Mouse (Mus musculus) kidney, adult 18-20 months (tissue): ENCODE results near the gene Pgd.

Experiments used
- DNase-seq: peaks from one replicate; pipeline ENCODE4 v3.0.0; 2021

The Pgd gene

GRCm38 (mm10) chr4:149166957-149167611 is 513 bp upstream of the Pgd start:
- DNase-seq: no peak

DNA sequence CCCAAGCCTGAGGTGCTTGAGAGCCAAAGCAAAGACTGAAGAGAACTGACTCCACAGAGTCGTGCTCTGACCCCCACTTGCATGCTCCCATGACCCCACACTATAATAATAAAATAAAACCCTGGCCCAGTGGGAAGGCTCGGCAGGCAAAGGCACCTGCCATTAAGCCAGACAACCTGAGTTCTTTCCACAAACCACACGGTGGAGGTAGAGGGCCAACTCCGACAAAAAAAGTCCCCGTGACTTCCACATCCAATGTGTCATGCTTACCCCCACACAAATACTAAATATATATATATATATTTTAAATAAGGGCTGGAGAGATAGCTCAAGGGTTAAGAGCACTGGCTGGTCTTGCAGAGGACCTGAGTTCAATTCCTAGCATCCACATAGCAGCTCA is 2.4 kb downstream of the Pgd start:
- DNase-seq: no peak

GRCm38 (mm10) chr4:149163196-149163595 is 3.4 kb downstream of the Pgd start:
- DNase-seq: no peak

- no peak for DNase-seq
These were observed 5.4 kb downstream of the Pgd start for GRCm38 (mm10) chr4:149161166-149161565.

- no peak for DNase-seq
These were observed 6.7 kb downstream of the Pgd start for GRCm38 (mm10) chr4:149159891-149160290.

DNA sequence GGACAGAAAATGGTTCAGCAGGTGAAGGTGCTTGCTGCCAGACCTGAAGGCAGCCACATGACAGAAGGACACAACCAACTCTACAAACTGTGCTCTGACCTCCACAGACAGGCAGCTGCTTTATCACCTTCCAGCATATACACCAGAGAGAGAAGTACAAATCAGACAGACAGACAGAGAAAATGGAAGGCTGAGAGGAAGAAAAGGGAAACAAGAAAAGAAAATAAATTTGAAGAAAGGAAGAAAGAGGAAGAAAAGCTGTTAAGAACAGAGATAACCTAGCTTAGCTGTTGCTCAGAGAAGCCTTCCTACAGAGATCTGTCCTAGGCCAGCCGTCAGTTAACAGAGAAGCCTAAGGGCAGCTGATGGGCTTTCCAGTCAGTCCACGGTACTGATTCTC is 7.4 kb downstream of the Pgd start:
- no peak for DNase-seq

DNA sequence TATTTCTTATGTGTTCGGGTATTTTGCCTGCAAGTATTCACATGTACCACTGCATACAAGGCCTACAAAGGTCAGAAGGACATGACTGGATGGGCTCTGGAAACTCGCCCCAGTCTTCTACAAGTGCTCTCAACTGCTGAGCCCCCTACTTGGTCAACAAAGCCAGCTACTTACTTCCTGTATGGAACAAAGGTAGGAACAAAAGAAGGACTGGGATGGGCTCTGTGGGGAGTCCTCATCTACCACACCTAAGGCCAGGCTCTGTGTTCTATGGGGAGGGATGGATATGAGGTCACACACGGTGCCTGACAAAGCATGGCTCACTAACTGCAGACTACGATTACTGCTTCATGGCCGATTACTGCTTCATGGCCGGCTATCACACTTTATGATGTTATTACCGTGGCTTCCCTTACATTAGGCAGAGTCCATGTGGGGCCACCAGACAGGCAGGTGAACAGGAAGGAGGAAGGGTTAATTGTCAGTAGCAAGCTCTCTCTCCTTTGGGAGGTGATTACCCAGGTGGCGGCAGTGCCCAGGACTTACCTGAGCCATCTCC is 9.1 kb downstream of the Pgd start:
- no peak for DNase-seq

GRCm38 (mm10) chr4:149155711-149156110 is 10.9 kb downstream of the Pgd start:
- no peak for DNase-seq

DNA sequence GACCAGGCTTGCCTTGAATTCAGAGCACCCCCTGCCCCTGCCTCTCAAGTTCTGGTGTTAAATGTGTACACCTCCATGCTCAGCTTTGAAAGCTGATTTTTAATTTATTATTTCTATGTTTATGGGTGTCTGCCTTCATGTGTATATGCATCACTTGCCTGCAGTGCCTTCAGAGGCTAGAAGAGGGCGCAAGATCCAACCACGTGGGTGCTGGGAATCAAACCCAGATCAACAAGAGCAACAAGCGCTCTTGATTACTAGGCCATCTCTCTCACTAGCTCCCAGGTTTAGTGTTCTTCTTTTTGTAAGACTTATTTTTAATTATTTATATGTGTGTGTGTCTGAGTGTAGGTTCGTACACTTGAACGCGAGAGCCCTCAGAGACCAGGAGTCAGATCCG is 11.7 kb downstream of the Pgd start:
- DNase-seq: no peak

DNA sequence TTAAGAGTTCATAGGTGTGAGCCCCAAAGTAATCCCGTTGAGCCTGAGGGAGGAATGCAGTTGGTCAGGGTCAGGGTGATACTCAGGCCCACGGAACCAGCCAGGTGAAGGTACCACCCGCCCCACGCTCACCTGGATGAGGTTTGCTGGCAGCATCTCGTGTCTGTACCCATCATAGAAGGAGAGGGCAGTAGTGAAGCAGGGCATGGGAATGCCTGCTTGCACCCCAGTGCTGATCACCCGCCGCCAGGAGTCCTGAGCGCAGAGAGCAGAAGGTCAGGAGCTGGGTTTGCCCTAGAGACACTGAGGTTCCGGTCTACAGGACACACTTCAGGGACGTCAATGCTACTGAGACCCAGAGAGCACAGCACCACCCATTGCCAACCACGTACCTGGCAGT is 15.8 kb downstream of the Pgd start:
- no peak for DNase-seq

DNA sequence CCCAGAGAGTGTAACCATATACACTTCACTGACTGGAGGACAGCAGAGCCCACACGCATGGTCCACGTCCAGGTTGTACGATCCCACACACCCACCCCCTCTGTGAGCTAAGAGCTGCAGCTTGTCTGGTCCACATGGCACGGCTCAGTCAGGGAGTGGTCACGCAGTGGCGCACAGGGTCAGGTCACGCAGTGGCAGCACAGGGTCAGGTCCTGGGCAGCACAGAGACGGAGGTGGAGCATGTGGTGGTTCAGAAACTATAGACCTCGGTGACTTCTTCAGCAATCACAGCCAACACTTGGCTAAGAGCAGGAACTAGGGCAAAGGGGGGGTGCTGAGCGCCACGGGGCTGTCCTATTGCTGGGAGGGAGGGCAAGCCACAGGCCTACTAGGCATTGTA is 16.3 kb downstream of the Pgd start:
- no peak for DNase-seq

DNA sequence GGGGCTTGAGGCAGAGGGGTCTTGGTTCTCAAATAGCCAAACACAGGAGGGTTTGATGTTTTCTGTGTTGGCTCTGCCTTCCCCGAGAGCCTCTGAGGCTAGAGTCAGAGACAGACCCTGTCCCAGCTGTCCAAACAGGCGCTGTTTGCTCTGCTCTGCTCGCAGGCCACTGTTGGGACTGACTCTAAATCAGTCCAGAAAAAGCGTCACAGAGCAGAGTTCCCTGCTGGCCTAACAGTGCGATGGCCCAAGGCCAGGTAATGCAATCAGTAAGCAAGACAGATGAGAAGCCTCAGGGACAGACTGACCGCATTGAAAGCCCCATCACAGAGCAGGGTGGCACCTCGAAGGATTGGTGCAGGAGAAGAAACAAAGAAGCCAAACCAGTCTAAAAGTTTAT is 17.0 kb downstream of the Pgd start:
- DNase-seq: no peak

DNA sequence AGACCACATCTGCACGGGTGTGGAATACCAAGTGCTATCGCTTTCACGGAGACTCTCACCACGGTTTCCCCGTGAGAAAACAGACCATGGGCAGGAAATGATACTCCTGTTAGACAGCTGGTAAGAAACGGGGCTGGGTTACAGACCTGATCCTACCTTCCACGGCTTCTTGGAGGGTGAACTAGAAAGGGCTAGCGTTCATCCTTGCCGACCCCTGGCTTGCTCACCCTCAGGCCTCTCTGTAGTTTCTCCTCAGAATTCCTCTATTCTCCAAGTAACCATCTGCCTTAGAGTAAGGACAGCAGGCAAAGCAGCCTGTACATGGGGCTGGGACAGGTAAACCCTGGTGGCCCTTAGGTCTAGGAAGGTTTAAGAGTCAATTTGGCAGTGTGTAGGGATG is 17.4 kb downstream of the Pgd start:
- DNase-seq: no peak

DNA sequence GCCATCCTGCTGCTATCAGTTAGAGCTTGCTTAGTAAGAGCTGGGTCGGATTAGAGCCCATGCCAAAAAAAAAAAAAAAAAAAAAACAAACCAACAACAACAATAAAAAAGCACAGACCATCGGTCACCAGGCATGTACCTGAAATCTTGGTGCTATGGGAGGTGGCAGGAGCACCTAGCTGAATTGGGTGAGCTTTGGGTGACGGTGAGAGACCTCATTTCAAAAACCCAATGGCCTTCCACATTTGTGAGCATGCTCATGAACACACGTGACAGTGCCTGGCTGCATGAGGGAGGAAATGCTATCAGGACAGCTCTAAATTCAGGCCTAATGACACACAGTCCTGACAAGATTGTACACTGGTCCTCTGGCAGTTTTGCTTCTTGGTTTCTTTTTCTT is 18.5 kb downstream of the Pgd start:
- no peak for DNase-seq

- no peak for DNase-seq
These were observed 19.0 kb downstream of the Pgd start for GRCm38 (mm10) chr4:149147528-149147927.

DNA sequence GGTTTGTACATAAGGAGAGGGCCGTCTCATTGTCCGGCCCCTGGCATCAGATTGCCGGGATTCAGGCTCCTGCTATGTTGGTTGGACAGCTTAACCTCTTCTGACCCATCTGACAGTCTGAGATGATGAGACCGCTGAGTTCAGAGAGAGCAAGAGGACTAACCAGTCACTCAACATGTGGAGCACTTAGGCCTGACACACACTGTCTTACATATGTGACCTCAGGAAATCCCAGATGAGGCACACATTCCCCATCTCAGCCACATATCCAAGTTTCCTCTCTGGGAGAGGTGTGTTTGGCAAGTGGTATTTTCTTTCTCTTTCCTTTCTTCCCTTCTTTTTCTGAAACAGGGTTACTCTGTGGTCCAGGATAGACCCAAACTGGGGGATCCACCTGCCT is 21.4 kb downstream of the Pgd start:
- DNase-seq: no peak

GRCm38 (mm10) chr4:149144459-149144858 is 22.1 kb downstream of the Pgd start:
- peak; percentile 83 for DNase-seq

- DNase-seq: no peak
These were observed 23.0 kb downstream of the Pgd start for GRCm38 (mm10) chr4:149143594-149143993.

DNA sequence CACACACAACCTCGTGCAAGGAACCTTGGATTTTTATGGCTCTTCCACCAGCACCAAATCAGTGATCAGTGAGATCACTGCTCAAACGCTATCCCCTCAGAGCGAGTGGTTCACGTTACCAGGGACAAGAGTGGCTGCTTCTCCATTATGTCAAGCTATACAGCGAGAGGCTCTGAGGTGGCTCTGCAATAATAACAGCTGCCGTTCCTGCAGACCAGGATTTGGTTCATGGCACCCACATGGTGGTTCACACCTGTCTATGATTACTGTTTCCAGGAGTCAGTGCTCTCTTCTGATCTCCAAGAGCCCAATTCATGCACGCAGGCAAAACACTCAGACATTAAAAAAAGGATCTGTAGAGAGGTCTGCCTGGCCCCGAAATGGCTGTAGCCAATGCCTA is 28.1 kb downstream of the Pgd start:
- DNase-seq: no peak

DNA sequence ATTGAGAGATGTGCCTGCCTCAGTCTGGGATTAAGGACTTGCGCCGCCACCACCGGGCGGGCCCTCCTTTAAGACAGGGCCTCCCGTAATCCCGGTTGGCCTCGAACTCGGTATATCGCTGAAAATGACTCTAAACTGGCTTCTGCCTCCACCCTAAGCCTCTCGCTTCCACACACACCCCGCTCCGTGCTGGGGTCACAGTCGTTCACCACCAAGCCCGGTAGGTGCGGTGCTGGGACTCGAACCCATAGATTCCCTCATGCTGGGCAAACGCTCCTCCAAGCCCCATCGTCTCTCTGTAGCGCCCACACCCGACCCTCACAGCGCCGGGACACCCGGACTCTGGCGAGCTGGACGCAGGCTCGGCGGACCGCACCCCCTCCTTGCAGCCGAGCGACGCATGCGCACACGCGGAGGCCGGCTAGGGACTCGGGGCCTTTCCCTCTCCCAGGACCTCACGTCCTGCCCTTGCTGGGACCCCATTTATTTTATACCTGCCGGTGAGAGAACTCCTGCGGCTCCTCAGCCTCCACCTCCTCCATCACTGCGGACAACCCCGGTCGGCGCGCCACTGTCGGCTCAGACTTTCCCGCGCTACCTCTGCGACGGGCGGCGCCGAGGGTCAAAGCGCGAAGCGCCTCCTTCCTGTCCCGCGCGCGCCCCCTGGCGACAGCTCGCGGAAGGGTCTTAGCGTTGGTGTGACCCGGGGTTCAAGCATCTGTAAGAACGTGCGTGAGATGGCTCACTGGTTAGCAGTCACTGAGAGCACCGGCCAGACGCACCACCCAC is 29.4 kb downstream of the Pgd start, which contains the start of gene Cenps:
Gene Cenps, minus strand, starts transcription at position 648 of the 789 bp plus-strand sequence.
- DNase-seq: peak; percentile 93

- DNase-seq: no peak
These were observed 30.3 kb downstream of the Pgd start for GRCm38 (mm10) chr4:149136116-149136850.

DNA sequence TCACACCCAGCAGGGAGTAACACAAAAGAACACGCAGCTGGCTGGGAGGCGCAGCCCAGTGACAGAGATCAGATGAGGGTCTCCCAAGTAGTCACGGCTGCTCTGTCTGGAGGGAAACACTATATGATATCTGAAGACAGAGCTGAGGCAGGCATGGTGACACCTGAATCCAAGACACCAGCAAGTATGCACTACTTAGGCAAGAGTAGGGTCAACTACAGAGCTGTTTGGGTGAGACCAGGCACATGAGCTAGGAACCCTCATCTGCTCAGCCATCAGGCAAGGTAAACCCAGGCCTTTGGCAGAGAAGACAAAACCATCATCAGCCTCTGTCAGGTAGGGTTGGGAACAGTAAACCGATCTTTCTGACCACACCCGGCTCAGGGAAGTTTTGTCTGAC is 33.2 kb downstream of the Pgd start:
- DNase-seq: no peak

- DNase-seq: no peak
These were observed 34.6 kb downstream of the Pgd start for GRCm38 (mm10) chr4:149131789-149132565.
